Mouse (Mus musculus) embryonic facial prominence, embryonic 14.5 days (tissue): ENCODE measurements around the gene Tex14. TPM values are rescaled to one million over a fixed set of nuclear protein-coding genes. Genes with fewer than 3 reads are reported as not detected.
A peak's percentile ranks its signal among the peaks of the same experiment; 100 is the strongest.

ENCODE experiments used
- ATAC-seq: fragments of 200-750 bp; cut with Nextera tagmentation; 2 replicates; pipeline ENCODE4 v1.8.0; 2017; ENCODE audit warnings: low read depth, moderate number of reproducible peaks, moderate TSS enrichment
- DNase-seq: peaks from one replicate; pipeline ENCODE4 v3.0.0-alpha.2; 2015; ENCODE audit warnings: low spot score
- H3K27ac ChIP-seq: fragments of 300-500 bp; sonication (generic); replicated peaks from 2 replicates; pipeline ENCODE4 v1.5.1; 2014; ENCODE audit warnings: low read depth, mild to moderate bottlenecking, low read length, moderate library complexity
- H3K27me3 ChIP-seq: fragments of 300-500 bp; sonication (generic); replicated peaks from 2 replicates; pipeline ENCODE4 v1.6.1; 2014; ENCODE audit warnings: low read length; ENCODE audit not compliant: control insufficient read depth, insufficient read depth
- H3K36me3 ChIP-seq: fragments of 300-500 bp; sonication (generic); 2 replicates; pipeline ENCODE4 v1.6.1; 2014; ENCODE audit warnings: low read length, mixed read lengths; ENCODE audit not compliant: control insufficient read depth, insufficient read depth
- H3K4me1 ChIP-seq: fragments of 300-500 bp; sonication (generic); 2 replicates; pipeline ENCODE4 v1.6.1; 2014; ENCODE audit warnings: antibody characterized with exemption, low read length; ENCODE audit not compliant: control insufficient read depth, insufficient read depth
- H3K4me2 ChIP-seq: fragments of 300-500 bp; sonication (generic); 2 replicates; pipeline ENCODE4 v1.6.1; 2014; ENCODE audit warnings: low read depth, mild to moderate bottlenecking, low read length, moderate library complexity, mixed read lengths
- H3K4me3 ChIP-seq: fragments of 300-500 bp; sonication (generic); 2 replicates; pipeline ENCODE4 v1.5.1; 2014; ENCODE audit warnings: low read depth, mild to moderate bottlenecking, low read length
- H3K9ac ChIP-seq: fragments of 300-500 bp; sonication (generic); 2 replicates; pipeline ENCODE4 v1.6.1; 2014; ENCODE audit warnings: low read depth, mild to moderate bottlenecking, low read length, moderate library complexity, mixed read lengths
- H3K9me3 ChIP-seq: fragments of 300-500 bp; sonication (generic); 2 replicates; pipeline ENCODE4 v1.6.1; 2016; ENCODE audit warnings: low read length; ENCODE audit not compliant: control insufficient read depth
- WGBS: fragments of 180-500 bp; shearing (Covaris S2); extraction: QIAGEN DNeasy Blood & Tissue Kit; methylation state at CpG from one replicate; pipeline ENCODE4 v1.1.7; 2014; 5-methylcytosine and 5-hydroxymethylcytosine counted together
- polyA plus RNA-seq: library from polyadenylated mRNA; unstranded; fragments of >200 nt; fragmentation: Nextera tagmentation; extraction: Ambion mirVana; gene quantifications from 2 replicates; pipeline ENCODE4 v1.2.1, GENCODE M21; 2014

Tex14 gene
- polyA plus RNA-seq, 1 experiment from 2014 or later = 4.8 TPM

DNA sequence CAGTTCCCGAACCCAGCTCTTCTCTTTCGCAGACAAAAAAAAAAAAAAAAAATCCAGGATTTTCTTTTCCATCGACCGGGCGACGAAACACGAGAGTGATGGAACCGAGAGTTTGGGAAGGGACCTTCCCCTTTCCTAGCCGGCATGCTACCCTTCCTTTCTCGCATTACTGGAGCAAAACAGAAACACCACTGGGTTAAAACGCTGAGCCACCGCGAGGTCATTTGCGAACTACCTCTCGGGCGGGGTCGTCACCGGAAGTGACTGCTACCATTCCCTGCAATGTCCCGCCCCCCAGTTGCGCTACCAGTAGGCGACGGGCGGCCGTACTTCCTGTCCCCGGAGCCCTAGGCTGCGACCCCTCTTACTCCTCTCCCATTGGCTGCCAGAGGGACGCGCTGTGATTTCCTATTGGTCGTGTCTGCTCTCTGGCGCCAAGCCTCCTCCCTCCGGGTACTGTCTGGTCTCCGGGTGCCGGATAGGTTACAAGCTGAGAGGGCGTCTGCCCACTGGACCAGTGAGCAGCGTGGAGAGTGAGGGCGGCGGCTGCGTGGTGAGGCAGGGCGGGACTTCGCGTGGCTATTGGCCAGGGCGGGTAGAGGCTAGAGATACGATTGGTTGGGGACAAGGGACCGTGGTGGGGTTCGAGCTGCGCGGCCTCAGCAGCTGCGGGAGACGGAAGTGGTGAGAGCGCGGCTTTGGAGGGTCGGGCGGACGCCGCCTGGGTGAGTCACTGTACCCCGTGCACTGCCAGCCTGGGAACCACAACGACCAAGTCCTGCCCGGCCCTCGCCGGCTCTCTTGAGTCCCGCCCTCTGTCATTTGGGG is 186.9 kb downstream of the Tex14 start, which contains the start of gene Mtmr4:
TSS of gene Mtmr4 (plus strand) at position 637 of the 828 bp plus-strand sequence.
- Histone ChIP-seq H3K4me2 (peak within 1 kb of the TSS; percentile 68), H3K4me1 (peaks cover 30% of the 10 kb centered on the region), H3K9me3 (no peaks in the 10 kb centered on the region), H3K4me3 (peak within 1 kb of the TSS; percentile 68), H3K36me3 (0 out of 2 replicates have a peak, but pooled peaks cover 6% of the 10 kb centered on the region), H3K27me3 (no peaks in the 10 kb centered on the region), H3K27ac (peak within 1 kb of the TSS; percentile 92), H3K9ac (peak within 1 kb of the TSS; percentile 84)
- DNase-seq (peak; percentile 100), ATAC-seq (peak; percentile 98)
- WGBS = 1% methylated on average over 50 of the region's 61 CpGs

DNA sequence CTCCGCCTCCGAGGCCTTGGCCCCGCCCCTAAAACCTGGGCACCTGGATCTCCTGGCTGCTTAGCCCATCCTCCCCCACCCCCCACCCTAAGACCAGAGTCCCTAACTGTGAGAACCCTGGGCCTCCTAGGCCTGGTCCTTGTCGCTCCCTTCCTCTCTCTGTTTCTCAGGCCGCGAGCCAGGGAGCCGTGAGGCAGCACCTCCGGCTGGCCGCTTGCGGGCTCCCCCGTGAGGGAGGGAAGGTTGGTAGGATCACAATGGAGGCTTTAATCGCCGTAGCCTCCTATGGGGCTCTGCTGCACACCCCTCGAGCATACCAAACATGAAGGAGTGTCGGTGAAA is 187.5 kb downstream of the Tex14 start:
- DNase-seq = no peak
- Histone ChIP-seq H3K27ac (peak overlapping the region; percentile 90), H3K9me3 (no peaks in the 10 kb centered on the region), H3K4me3 (peak overlapping the region; percentile 68), H3K36me3 (peaks cover 9% of the 10 kb centered on the region), H3K4me2 (peak overlapping the region; percentile 65), H3K4me1 (peaks cover 30% of the 10 kb centered on the region), H3K9ac (peak overlapping the region; percentile 84), H3K27me3 (no peaks in the 10 kb centered on the region)
- no peak for ATAC-seq
- 0% methylated on average over 12 of the region's 15 CpGs for whole genome bisulfite sequencing

DNA sequence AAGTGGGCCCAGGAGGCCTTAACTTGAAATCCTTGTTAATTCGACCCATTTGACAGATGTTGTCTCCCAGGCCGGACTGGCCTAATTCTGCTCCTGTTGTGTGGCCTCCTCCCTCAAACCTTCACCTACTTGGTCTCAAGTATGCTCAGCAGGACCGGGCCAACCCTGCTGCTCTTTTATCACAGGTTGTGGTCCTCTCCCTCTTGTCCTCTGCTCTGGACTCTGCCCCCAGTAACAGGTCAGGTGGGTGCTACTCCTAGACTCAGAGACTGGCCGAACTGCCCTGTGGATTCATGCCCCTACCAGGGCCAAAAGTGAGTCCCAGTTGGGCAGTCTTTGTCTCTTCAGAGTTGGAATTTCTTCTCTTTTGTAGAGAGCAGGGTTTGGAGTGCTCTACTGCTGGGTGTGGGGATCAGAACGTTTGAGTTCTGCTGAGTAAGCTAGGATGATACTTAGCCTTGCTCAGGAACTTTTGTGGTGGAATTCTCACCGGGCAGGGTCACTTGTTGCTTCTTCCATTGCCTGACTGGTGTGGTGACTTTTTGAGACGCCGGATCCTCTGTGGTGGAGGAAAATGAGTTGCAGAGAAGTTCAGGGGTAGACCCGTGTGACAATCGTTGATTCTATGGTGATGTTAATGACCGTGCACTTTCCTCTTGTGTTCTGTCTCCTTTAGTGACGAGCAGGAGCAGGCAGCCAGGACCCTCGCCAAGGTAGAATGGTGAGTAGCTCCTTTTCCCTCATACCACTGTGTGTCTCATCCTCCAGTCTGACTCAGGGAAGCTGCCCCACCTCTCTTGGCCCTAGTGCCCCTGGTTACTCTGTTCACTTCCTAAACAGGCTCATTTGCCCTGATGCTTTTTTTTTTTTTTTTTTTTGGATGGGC is 188.1 kb downstream of the Tex14 start:
- no peaks in the 10 kb centered on the region for H3K9me3 ChIP-seq
- H3K9ac ChIP-seq = peak overlapping the region; percentile 84
- 41% methylated on average over 13 of the region's 13 CpGs for WGBS
- H3K27me3 ChIP-seq = no peaks in the 10 kb centered on the region
- H3K36me3 ChIP-seq = peaks cover 15% of the 10 kb centered on the region
- peak overlapping the region; percentile 68 for H3K4me3 ChIP-seq
- peaks cover 30% of the 10 kb centered on the region for H3K4me1 ChIP-seq
- no peak for ATAC-seq
- H3K27ac ChIP-seq = peak overlapping the region; percentile 90
- DNase-seq = no peak
- H3K4me2 ChIP-seq = peak overlapping the region; percentile 65

DNA sequence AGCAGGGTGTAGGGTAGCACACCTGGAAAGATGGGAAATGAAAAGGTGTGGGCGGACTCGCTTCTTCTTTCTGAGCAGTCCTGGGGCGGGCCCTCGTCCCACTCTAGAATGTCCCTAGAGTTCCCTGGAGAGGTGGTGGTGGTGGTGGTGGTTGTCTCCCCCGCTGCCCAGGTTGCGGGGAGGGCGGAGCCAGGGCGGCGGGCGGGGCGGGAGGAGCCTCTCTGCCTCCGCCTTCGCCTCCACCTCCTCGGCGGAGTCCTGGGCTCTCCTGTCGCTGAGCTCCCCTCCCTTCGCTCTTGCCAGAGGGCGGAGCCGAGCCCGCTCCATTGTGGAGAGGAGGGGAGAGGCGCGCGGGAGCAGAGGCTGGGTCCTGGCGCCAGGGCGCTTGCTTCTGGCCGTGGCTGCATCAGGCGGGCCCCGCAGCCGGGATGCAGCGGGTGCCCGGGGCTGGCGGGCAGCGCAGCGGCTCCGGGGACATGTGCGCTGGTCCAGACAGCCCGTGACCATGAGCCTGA is 190.5 kb downstream of the Tex14 start:
- peak; percentile 96 for DNase-seq
- peaks cover 23% of the 10 kb centered on the region for H3K4me1 ChIP-seq
- peak overlapping the region; percentile 62 for H3K27ac ChIP-seq
- ATAC-seq = peak; percentile 66
- peak overlapping the region; percentile 55 for H3K4me3 ChIP-seq
- no peaks in the 10 kb centered on the region for H3K27me3 ChIP-seq
- H3K9ac ChIP-seq = peak overlapping the region; percentile 73
- peaks cover 40% of the 10 kb centered on the region for H3K36me3 ChIP-seq
- WGBS = 1% methylated on average over 11 of the region's 37 CpGs
- no peaks in the 10 kb centered on the region for H3K9me3 ChIP-seq
- H3K4me2 ChIP-seq = peak overlapping the region; percentile 71

DNA sequence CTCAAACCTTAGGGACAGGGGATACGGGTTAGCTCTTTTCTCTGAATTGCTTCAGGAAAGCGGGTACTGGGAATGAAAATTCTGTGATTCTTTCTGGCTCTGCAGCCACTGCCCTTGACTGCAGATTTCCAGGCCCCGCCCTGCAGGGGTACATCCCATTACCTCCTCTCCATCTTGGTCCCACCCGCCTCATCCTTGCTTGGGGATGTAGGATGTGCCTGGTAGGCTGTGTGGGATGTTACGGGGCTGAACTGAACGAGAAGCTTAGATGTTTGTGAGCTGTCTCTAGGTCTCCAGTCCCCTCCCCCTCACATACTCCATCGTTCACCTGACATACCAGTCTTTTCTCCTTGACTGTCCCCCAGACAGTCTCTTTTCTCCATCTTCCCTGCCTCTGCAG is 191.1 kb downstream of the Tex14 start:
- Histone ChIP-seq H3K4me2 (peak overlapping the region; percentile 71), H3K27me3 (no peaks in the 10 kb centered on the region), H3K9ac (peak overlapping the region; percentile 73), H3K36me3 (peaks cover 46% of the 10 kb centered on the region), H3K4me1 (peaks cover 19% of the 10 kb centered on the region), H3K9me3 (no peaks in the 10 kb centered on the region), H3K27ac (peak overlapping the region; percentile 62), H3K4me3 (peak overlapping the region; percentile 55)
- 8% methylated on average over 6 of the region's 7 CpGs for WGBS
- no peak for ATAC-seq
- DNase-seq = no peak

DNA sequence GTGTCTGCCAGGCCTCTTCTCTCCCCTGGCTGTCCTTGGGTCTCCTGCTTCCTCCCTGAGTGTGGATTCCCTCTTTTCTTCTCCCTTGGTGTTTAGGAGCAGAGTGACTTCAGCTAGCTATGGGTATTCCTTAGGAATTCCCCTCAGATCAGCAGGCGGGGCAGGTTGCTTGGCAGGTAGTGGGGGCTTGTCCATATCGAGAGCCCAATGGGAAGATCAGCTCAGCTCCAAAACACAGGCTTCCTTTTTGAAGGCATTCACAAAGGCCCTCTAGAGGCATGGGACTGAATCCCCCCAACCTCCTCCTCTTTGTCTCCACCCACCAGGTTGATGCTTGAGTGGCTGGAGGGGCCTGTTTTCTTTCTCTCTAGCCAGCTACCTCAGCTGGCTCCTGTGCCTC is 191.6 kb downstream of the Tex14 start:
- DNase-seq (peak; percentile 45), ATAC-seq (no peak)
- Histone ChIP-seq H3K4me1 (peaks cover 19% of the 10 kb centered on the region), H3K27ac (no peak overlapping the region), H3K36me3 (peaks cover 51% of the 10 kb centered on the region), H3K9ac (peak overlapping the region; percentile 73), H3K4me2 (peak overlapping the region; percentile 71), H3K9me3 (no peaks in the 10 kb centered on the region), H3K4me3 (peak overlapping the region; percentile 55), H3K27me3 (no peaks in the 10 kb centered on the region)
- WGBS = 29% methylated on average over 2 of the region's 2 CpGs

DNA sequence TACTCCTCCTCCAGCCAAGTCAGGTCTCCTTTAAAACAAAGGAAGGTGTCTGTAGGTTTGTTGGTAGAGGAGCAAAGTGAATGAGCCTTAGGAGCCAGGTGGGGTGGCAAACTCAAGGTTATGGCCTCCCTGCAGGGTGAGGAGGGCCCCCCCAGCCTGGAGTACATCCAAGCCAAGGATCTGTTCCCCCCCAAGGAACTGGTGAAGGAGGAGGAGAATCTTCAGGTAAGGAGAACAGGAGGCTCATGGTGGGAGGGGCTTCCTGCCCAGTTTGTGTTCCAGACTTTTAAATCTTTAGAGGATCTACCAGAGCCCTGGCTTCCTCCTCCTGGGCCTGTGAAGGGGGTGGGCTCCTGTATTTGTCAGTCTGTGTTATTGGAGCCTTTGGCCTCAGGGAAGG is 192.2 kb downstream of the Tex14 start:
- H3K4me2 ChIP-seq = no peak overlapping the region
- H3K27ac ChIP-seq = no peak overlapping the region
- H3K9ac ChIP-seq = no peak overlapping the region; the same call in 1 of the 2 replicates
- DNase-seq (no peak), ATAC-seq (no peak)
- no peaks in the 10 kb centered on the region for H3K27me3 ChIP-seq
- no peak overlapping the region for H3K4me3 ChIP-seq
- peaks cover 19% of the 10 kb centered on the region for H3K4me1 ChIP-seq
- no peaks in the 10 kb centered on the region for H3K9me3 ChIP-seq
- peaks cover 56% of the 10 kb centered on the region for H3K36me3 ChIP-seq

DNA sequence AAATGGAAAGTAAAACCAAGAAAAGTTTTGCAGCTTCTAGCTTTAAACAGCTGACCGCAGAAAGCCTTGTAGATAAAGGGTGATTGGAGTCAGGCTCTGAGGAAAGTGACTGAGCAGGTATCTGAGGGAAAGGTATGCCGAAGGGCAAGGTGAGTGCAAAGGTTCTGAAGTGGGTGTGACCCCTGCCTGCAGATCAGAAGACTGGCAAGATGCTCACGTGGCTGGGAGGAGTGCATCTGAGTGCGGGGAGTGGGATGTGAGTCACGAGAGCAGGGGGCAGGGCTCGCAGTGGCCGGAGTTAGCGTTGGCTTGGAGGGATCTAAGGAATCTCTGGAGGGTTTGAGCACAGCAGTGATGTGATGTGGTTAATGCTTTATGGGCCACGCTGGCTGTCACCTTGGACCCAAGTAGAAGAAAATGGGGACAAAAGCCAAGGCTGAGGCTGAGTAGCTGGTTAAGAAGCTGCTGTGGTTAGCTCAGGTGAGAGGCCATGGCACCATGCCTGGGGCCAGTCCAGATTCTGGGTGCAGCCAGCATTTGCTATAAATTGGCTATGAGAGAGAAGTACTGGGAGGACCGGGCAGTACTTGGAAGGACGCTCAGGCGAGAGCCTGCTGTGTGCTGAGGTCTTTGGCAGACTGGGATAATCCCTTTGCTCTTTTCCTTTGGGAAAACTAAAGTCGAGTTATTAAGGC is 194.7 kb downstream of the Tex14 start:
- Histone ChIP-seq H3K4me2 (no peak overlapping the region), H3K27me3 (no peaks in the 10 kb centered on the region), H3K9ac (no peak overlapping the region), H3K4me3 (no peak overlapping the region), H3K9me3 (no peaks in the 10 kb centered on the region), H3K4me1 (peaks cover 12% of the 10 kb centered on the region; the same call in 1 of the 2 replicates), H3K27ac (no peak overlapping the region), H3K36me3 (peaks cover 76% of the 10 kb centered on the region)
- WGBS = 88% methylated on average over 13 of the region's 13 CpGs
- no peak for DNase-seq
- no peak for ATAC-seq
